Mouse (Mus musculus) myocyte (in vitro differentiated cells): ENCODE results near the gene Pard6a.

Experiments
- MAX ChIP-seq: IDR thresholded peaks from one replicate; pipeline ENCODE4 v1.6.1; 2011; ENCODE audit warnings: low read depth, mild to moderate bottlenecking, control low read depth
- POLR2A ChIP-seq: IDR thresholded peaks from one replicate; pipeline ENCODE4 v1.6.1; 2011; ENCODE audit warnings: low read depth, mild to moderate bottlenecking, control low read depth, moderate library complexity; ENCODE audit not compliant: insufficient read length

DNA sequence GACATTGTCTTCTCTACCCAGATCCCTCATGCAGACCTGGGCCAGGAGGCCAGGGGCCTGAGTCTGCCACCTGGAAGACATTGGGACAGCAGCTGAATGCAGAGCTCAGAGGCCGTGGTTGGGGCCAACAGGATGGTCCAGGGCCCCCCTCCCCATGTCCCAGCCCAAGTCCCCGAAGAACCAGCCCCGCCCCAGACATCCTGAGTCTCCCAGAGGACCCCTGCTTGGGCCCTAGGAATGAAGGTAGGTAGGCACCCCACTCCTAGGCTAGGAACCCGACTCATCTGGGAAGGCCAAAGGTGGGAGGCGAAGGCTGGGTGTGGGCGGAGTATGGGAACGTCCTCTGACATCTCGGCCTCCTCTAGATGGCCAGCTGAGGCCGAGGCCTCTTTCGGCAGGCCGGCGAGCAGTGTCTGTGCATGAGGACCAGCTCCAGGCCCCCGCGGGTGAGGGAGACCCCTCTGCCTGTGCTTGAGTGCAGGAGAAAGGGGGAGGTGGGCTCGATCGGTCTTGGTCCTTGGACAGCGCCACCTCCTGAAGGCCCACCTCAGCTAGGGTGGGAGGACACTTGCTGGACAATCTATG is 3.7 kb upstream of the Pard6a start:
- TF ChIP-seq POLR2A: no peak
- no peak for TF ChIP-seq MAX
